Mouse (Mus musculus) midbrain, postnatal 0 days (tissue): Measurements from ENCODE around the gene Elf2. TPM values are rescaled to one million over a fixed set of nuclear protein-coding genes. Genes with fewer than 3 reads are reported as not detected.

Source experiments
- ATAC-seq: fragments of 200-750 bp; cut with Nextera tagmentation; 2 replicates; pipeline ENCODE4 v1.8.0; 2017; ENCODE audit warnings: moderate number of reproducible peaks, mild to moderate bottlenecking, moderate TSS enrichment, moderate library complexity; ENCODE audit not compliant: low FRiP score
- DNase-seq: peaks from one replicate; pipeline ENCODE4 v3.0.0-alpha.2; 2015; ENCODE audit warnings: low spot score
- H3K27ac ChIP-seq: fragments of 300-500 bp; sonication (generic); 2 replicates; pipeline ENCODE4 v1.5.1; 2014; ENCODE audit warnings: low read depth, mild to moderate bottlenecking, low read length, mixed read lengths
- H3K27me3 ChIP-seq: fragments of 300-500 bp; sonication (generic); 2 replicates; pipeline ENCODE4 v1.6.1; 2014; ENCODE audit warnings: low read length, control low read depth, mixed read lengths; ENCODE audit not compliant: insufficient read depth
- H3K36me3 ChIP-seq: fragments of 300-500 bp; sonication (generic); 2 replicates; pipeline ENCODE4 v1.6.1; 2014; ENCODE audit warnings: low read length, control low read depth, mixed read lengths; ENCODE audit not compliant: insufficient read depth
- H3K4me1 ChIP-seq: fragments of 300-500 bp; sonication (generic); 2 replicates; pipeline ENCODE4 v1.6.1; 2014; ENCODE audit warnings: mild to moderate bottlenecking, control low read depth, antibody characterized with exemption, low read length, mixed read lengths; ENCODE audit not compliant: insufficient read depth
- H3K4me2 ChIP-seq: fragments of 300-500 bp; sonication (generic); 2 replicates; pipeline ENCODE4 v1.6.1; 2014; ENCODE audit warnings: low read depth, mild to moderate bottlenecking, low read length, mixed read lengths; ENCODE audit not compliant: poor library complexity, severe bottlenecking
- H3K4me3 ChIP-seq: fragments of 300-500 bp; sonication (generic); 2 replicates; pipeline ENCODE4 v1.5.1; 2014; ENCODE audit warnings: low read depth, mild to moderate bottlenecking, low read length, moderate library complexity
- H3K9ac ChIP-seq: fragments of 300-500 bp; sonication (generic); replicated peaks from 2 replicates; pipeline ENCODE4 v1.6.1; 2014; ENCODE audit warnings: mild to moderate bottlenecking, low read length, moderate library complexity, mixed read lengths; ENCODE audit not compliant: poor library complexity, severe bottlenecking
- H3K9me3 ChIP-seq: fragments of 300-500 bp; sonication (generic); 2 replicates; pipeline ENCODE4 v1.6.1; 2016; ENCODE audit warnings: low read length, control low read depth
- CTCF ChIP-seq: IDR thresholded peaks from 2 replicates; pipeline ENCODE4 v1.5.1; 2016; ENCODE audit warnings: antibody characterized with exemption, mild to moderate bottlenecking
- WGBS: fragments of 180-500 bp; shearing (Covaris S2); extraction: QIAGEN DNeasy Blood & Tissue Kit; methylation state at CpG from one replicate; pipeline ENCODE4 v1.1.7; 2014; 5-methylcytosine and 5-hydroxymethylcytosine counted together
- polyA plus RNA-seq: library from polyadenylated mRNA; unstranded; fragments of >200 nt; fragmentation: Nextera tagmentation; extraction: Ambion mirVana; gene quantifications from 2 replicates; pipeline ENCODE4 v1.2.1, GENCODE M21; 2015
- total RNA-seq: library from RNA; depleted of rRNA; stranded (reverse); fragments of >200 nt; gene quantifications from 2 replicates; pipeline ENCODE4 v1.2.3, GENCODE M21; 2014

The Elf2 gene
- total and polyA plus RNA-seq, 2 experiments from 2014 or later, result 26.1 to 38.7 TPM

DNA sequence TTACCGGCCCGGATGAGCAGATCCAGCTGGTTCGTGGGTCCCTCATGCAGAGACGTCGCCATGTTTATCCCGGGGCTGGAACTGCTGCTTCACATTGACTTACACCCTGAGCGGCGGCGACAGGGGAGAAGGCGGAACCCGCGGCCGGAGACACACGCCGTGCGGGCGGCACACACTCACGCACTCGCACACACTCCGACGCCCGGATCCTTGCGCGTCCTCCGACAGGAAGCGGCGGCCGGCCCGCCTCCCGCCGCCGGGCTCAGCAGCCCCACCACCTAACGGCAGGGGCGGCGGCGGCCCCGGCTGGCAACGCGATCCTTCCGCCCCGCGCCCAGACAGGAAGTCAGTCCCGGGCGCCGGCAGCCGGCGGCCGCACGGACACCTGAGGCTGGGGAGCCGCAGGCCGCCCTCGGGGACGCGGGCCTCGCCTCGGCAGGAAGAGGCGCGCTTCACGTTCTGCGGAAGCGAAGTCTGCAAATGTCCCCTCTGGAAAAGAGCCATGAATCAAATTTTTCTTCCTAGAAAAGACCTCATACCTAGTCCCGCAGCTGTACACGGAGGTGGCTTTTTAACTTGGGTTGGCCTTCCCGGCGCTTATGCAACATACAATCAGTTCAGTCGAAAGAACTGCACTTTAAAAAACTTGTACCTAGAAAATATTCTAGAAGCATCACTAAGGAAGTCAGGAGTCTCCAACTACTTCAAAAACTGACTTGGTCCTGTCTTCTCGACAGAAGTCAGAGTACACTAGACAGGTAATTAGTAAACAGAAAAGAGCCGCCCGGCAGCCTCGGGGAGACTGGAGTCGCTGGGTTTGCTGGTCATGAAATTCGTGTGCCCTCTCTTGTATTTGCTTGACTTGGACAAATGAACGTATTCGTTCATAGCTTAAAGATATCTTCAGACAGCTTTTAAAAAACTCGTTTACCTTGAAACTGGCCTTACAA, 63.0 kb downstream of the Elf2 start:
- H3K36me3 ChIP-seq, result no peaks in the 10 kb centered on the region
- DNase-seq, result peak; percentile 86
- H3K27ac ChIP-seq, result peak overlapping the region; percentile 95
- H3K27me3 ChIP-seq, result no peaks in the 10 kb centered on the region
- H3K4me1 ChIP-seq, result 0 out of 2 replicates have a peak, but pooled peaks cover 3% of the 10 kb centered on the region
- H3K9ac ChIP-seq, result peak overlapping the region; percentile 80
- H3K4me2 ChIP-seq, result peak overlapping the region; percentile 68
- no peak for TF ChIP-seq CTCF
- under 1% methylated on average over 68 of the region's 75 CpGs for WGBS
- no peaks in the 10 kb centered on the region for H3K9me3 ChIP-seq
- ATAC-seq, result peak; percentile 68
- H3K4me3 ChIP-seq, result peak overlapping the region; percentile 99

DNA sequence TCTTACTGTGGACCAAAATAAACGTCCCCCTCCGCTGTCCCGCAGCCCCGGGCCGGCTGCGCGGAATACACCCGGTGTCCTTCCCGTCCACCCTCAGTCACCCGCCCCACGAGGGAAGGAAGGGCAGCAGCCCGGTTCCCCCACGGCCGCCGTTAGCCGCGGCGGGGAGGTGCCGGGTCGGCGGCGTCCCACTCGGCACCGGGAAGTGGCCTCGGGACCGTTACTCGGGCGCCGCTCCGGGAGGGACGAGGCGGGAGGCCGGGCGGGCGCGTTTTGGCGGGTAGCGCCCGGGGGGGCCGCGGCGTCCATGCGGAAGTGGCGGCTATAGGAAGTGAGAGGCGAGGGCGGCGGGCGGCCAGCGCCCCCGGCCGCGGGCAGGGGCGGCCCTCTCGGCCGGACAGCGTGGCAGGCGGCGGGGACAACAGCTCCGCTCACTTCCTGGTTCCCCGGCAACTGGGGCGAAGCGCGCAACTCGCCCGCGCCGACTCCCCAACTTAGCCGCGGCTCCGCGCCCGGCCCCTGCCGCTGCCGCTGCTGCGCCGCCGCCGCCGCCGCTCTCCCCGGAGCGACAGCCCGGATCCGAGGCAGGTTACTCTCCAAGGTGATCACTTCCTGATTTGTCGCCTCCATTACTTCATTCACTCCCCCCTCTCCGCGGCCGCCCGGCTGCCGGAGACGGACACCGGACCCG, 63.9 kb downstream of the Elf2 start:
- TF ChIP-seq CTCF, result no peak
- H3K27me3 ChIP-seq, result no peaks in the 10 kb centered on the region
- 0 out of 2 replicates have a peak, but pooled peaks cover 3% of the 10 kb centered on the region for H3K4me1 ChIP-seq
- no peaks in the 10 kb centered on the region for H3K9me3 ChIP-seq
- ATAC-seq (peak; percentile 55), DNase-seq (peak; percentile 45)
- peak overlapping the region; percentile 95 for H3K27ac ChIP-seq
- WGBS, result 3% methylated on average over 59 of the region's 93 CpGs
- peak overlapping the region; percentile 68 for H3K4me2 ChIP-seq
- H3K36me3 ChIP-seq, result no peaks in the 10 kb centered on the region
- H3K9ac ChIP-seq, result peak overlapping the region; percentile 80
- H3K4me3 ChIP-seq, result peak overlapping the region; percentile 99

DNA sequence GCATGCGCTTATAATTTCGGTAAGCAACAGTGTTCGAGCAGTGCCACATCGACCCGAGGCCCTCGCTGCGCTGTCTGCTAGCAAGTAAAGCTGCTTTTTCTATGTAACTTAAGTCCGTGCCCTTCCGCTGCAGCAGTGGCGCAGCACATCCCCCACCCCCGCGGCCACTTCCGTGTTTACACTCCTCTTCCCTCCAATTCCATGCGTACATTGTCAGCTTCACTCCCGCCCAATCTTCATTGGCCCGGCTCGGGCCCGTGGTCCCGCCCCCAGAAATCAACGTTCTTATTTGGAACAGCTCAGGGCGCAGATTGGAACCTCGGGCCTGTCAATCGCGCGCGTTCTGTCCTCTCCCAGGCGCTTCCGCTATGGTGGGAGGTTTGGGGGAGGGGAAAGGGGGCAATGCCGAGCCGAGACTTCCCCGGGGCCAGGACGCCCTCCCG, 64.5 kb downstream of the Elf2 start:
- WGBS, result under 1% methylated on average over 33 of the region's 33 CpGs
- Histone ChIP-seq H3K36me3 (no peaks in the 10 kb centered on the region), H3K9ac (peak overlapping the region; percentile 80), H3K4me2 (peak overlapping the region; percentile 68), H3K27me3 (no peaks in the 10 kb centered on the region), H3K4me1 (0 out of 2 replicates have a peak, but pooled peaks cover 3% of the 10 kb centered on the region), H3K27ac (peak overlapping the region; percentile 95), H3K9me3 (no peaks in the 10 kb centered on the region), H3K4me3 (peak overlapping the region; percentile 99)
- ATAC-seq, result peak; percentile 97
- DNase-seq, result peak; percentile 99
- TF ChIP-seq CTCF, result no peak

DNA sequence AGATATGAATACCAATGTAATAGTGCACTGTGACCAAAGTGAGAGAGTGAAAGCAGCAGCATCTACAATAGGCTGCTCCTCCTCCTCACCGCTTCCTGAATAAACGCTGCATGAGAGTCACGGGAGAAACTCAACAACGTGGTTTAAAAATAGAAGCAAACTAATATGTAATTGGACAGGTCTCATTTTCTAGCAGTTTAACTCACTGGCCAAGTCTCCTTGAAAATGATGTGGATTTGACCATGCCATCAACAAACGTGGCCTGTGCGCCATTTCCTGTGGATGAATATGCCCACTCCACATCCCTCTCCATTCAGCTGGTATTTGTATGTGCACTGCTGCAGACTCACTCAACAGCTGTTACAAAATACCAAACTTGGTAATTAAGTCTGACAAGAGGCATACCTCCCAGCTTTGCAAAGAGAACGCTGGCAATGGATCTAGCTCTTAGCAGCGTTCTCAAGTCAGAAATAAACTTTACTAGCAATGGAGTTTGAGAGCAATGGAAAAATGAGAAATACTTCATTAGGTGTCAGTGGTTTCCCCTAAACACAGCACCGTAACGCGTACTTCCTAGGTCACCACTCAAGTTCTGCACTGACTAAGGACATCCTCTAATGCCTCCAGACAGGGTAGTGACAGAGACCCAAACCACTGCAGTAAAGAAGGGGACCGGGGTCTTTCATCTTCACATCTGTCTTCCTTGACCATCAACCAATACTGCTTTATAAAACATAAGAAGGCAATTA, 70.2 kb downstream of the Elf2 start:
- ATAC-seq (no peak), DNase-seq (no peak)
- 0 out of 2 replicates have a peak, but pooled peaks cover 2% of the 10 kb centered on the region for H3K4me1 ChIP-seq
- H3K4me3 ChIP-seq, result no peak overlapping the region
- TF ChIP-seq CTCF, result no peak
- no peak overlapping the region for H3K9ac ChIP-seq
- H3K27me3 ChIP-seq, result no peaks in the 10 kb centered on the region
- no peaks in the 10 kb centered on the region for H3K36me3 ChIP-seq
- no peaks in the 10 kb centered on the region for H3K9me3 ChIP-seq
- no peak overlapping the region for H3K27ac ChIP-seq
- 88% methylated on average over 12 of the region's 12 CpGs for WGBS
- no peak overlapping the region for H3K4me2 ChIP-seq

DNA sequence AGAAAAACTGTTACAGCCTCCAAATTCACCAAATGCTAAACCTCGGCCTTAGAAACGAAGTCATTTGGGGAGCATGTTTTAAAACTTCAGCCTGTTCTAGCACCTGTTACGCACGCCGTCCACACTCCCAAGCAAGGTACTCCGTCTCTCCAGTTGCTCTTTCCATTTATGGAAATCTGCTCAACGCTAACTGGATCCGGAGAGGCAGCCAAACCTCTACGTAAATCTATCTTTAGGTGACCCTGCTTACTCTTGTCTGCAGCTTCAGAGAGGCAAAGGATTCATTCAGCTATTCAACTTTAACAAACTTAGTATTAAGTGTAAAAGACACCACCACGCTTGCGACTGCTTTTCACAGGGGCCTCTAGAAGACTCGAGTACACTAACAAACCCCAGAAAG, 72.0 kb downstream of the Elf2 start:
- H3K27me3 ChIP-seq, result no peaks in the 10 kb centered on the region
- 90% methylated on average over 12 of the region's 12 CpGs for WGBS
- no peaks in the 10 kb centered on the region for H3K4me1 ChIP-seq
- H3K36me3 ChIP-seq, result peaks cover 13% of the 10 kb centered on the region; the same call in 1 of the 2 replicates
- no peaks in the 10 kb centered on the region for H3K9me3 ChIP-seq
- no peak overlapping the region for H3K9ac ChIP-seq
- no peak overlapping the region for H3K4me2 ChIP-seq
- no peak overlapping the region for H3K27ac ChIP-seq
- H3K4me3 ChIP-seq, result no peak overlapping the region
- no peak for TF ChIP-seq CTCF
- DNase-seq, result no peak
- ATAC-seq, result no peak
